Mouse (Mus musculus): Measurements from ENCODE around the gene Tunar. TPM values are rescaled to one million over a fixed set of nuclear protein-coding genes. Genes with fewer than 3 reads are reported as not detected.

Gene Tunar
- total and polyA plus RNA-seq, 2 experiments from 2014 or later: 18.3 to 29.6 TPM

GRCm38 (mm10) chr12:105382733-105383132 is 49.1 kb downstream of the Tunar start:
- WGBS: 57% methylated on average over 7 of the region's 7 CpGs
- Histone ChIP-seq H3K4me1 (ENCODE audit: insufficient read depth, low read length) (no peaks in the 10 kb centered on the region), H3K9ac (replicated peaks; ENCODE audit: low read length) (no peak overlapping the region), H3K4me3 (ENCODE audit: low read length) (no peak overlapping the region), H3K36me3 (ENCODE audit: insufficient read depth, low read length) (no peaks in the 10 kb centered on the region), H3K27me3 (ENCODE audit: insufficient read depth, low read length) (no peaks in the 10 kb centered on the region), H3K9me3 (ENCODE audit: low read length) (no peaks in the 10 kb centered on the region), H3K27ac (no peak overlapping the region), H3K4me2 (ENCODE audit: low read depth, low read length) (no peak overlapping the region)
- ATAC-seq (no peak), DNase-seq (ENCODE audit: low spot score) (no peak)
- TF ChIP-seq CTCF (IDR thresholded peaks at IDR 0.05; ENCODE audit: low read depth): no peak

- H3K4me1 ChIP-seq (ENCODE audit: insufficient read depth, low read length): 0 out of 2 replicates have a peak, but pooled peaks cover 3% of the 10 kb centered on the region
- no peak overlapping the region for H3K4me3 ChIP-seq (ENCODE audit: low read length)
- H3K4me2 ChIP-seq (ENCODE audit: low read depth, low read length): no peak overlapping the region
- no peaks in the 10 kb centered on the region for H3K27me3 ChIP-seq (ENCODE audit: insufficient read depth, low read length)
- no peaks in the 10 kb centered on the region for H3K9me3 ChIP-seq (ENCODE audit: low read length)
- 49% methylated on average over 7 of the region's 7 CpGs for WGBS
- no peak for DNase-seq (ENCODE audit: low spot score)
- H3K27ac ChIP-seq: no peak overlapping the region
- no peak overlapping the region for H3K9ac ChIP-seq (replicated peaks; ENCODE audit: low read length)
- no peak for TF ChIP-seq CTCF (IDR thresholded peaks at IDR 0.05; ENCODE audit: low read depth)
- H3K36me3 ChIP-seq (ENCODE audit: insufficient read depth, low read length): no peaks in the 10 kb centered on the region
- no peak for ATAC-seq
Observed at GRCm38 (mm10) chr12:105394671-105395070, 61.0 kb downstream of the Tunar start.

- 0 out of 2 replicates have a peak, but pooled peaks cover 3% of the 10 kb centered on the region for H3K4me1 ChIP-seq (ENCODE audit: insufficient read depth, low read length)
- no peaks in the 10 kb centered on the region for H3K9me3 ChIP-seq (ENCODE audit: low read length)
- DNase-seq (ENCODE audit: low spot score): peak; percentile 49
- 22% methylated on average over 5 of the region's 5 CpGs for WGBS
- H3K27ac ChIP-seq: no peak overlapping the region; the same call in 1 of the 2 replicates
- H3K27me3 ChIP-seq (ENCODE audit: insufficient read depth, low read length): no peaks in the 10 kb centered on the region
- peak; percentile 54 for ATAC-seq
- no peak overlapping the region for H3K4me2 ChIP-seq (ENCODE audit: low read depth, low read length)
- TF ChIP-seq CTCF (IDR thresholded peaks at IDR 0.05; ENCODE audit: low read depth): no peak
- no peak overlapping the region for H3K9ac ChIP-seq (replicated peaks; ENCODE audit: low read length)
- H3K36me3 ChIP-seq (ENCODE audit: insufficient read depth, low read length): no peaks in the 10 kb centered on the region
- no peak overlapping the region for H3K4me3 ChIP-seq (ENCODE audit: low read length)
Observed at GRCm38 (mm10) chr12:105398172-105398571, 64.5 kb downstream of the Tunar start.

- Histone ChIP-seq H3K9me3 (ENCODE audit: low read length) (no peaks in the 10 kb centered on the region), H3K4me1 (ENCODE audit: insufficient read depth, low read length) (no peaks in the 10 kb centered on the region), H3K27ac (peak overlapping the region; percentile 13; the same call in 1 of the 2 replicates), H3K4me3 (ENCODE audit: low read length) (no peak overlapping the region), H3K4me2 (ENCODE audit: low read depth, low read length) (no peak overlapping the region), H3K36me3 (ENCODE audit: insufficient read depth, low read length) (no peaks in the 10 kb centered on the region), H3K9ac (replicated peaks; ENCODE audit: low read length) (no peak overlapping the region), H3K27me3 (ENCODE audit: insufficient read depth, low read length) (no peaks in the 10 kb centered on the region)
- 45% methylated on average over 5 of the region's 5 CpGs for WGBS
- ATAC-seq: no peak
- peak; percentile 41 for DNase-seq (ENCODE audit: low spot score)
- no peak for TF ChIP-seq CTCF (IDR thresholded peaks at IDR 0.05; ENCODE audit: low read depth)
Observed at GRCm38 (mm10) chr12:105403742-105404141, 70.1 kb downstream of the Tunar start.

GRCm38 (mm10) chr12:105406008-105406407 is 72.3 kb downstream of the Tunar start:
- ATAC-seq: no peak
- no peak overlapping the region for H3K27ac ChIP-seq
- TF ChIP-seq CTCF (IDR thresholded peaks at IDR 0.05; ENCODE audit: low read depth): no peak
- no peaks in the 10 kb centered on the region for H3K36me3 ChIP-seq (ENCODE audit: insufficient read depth, low read length)
- no peaks in the 10 kb centered on the region for H3K27me3 ChIP-seq (ENCODE audit: insufficient read depth, low read length)
- no peaks in the 10 kb centered on the region for H3K9me3 ChIP-seq (ENCODE audit: low read length)
- 75% methylated on average over 6 of the region's 6 CpGs for WGBS
- no peaks in the 10 kb centered on the region for H3K4me1 ChIP-seq (ENCODE audit: insufficient read depth, low read length)
- no peak for DNase-seq (ENCODE audit: low spot score)
- H3K4me3 ChIP-seq (ENCODE audit: low read length): no peak overlapping the region
- no peak overlapping the region for H3K9ac ChIP-seq (replicated peaks; ENCODE audit: low read length)
- no peak overlapping the region for H3K4me2 ChIP-seq (ENCODE audit: low read depth, low read length)

- no peak for TF ChIP-seq CTCF (IDR thresholded peaks at IDR 0.05; ENCODE audit: low read depth)
- H3K27ac ChIP-seq: no peak overlapping the region
- DNase-seq (ENCODE audit: low spot score) (no peak), ATAC-seq (no peak)
- WGBS: 58% methylated on average over 8 of the region's 8 CpGs
- no peak overlapping the region for H3K4me2 ChIP-seq (ENCODE audit: low read depth, low read length)
- no peaks in the 10 kb centered on the region; the same call in 1 of the 2 replicates for H3K4me1 ChIP-seq (ENCODE audit: insufficient read depth, low read length)
- H3K9ac ChIP-seq (replicated peaks; ENCODE audit: low read length): no peak overlapping the region
- no peaks in the 10 kb centered on the region for H3K27me3 ChIP-seq (ENCODE audit: insufficient read depth, low read length)
- H3K9me3 ChIP-seq (ENCODE audit: low read length): no peaks in the 10 kb centered on the region
- H3K36me3 ChIP-seq (ENCODE audit: insufficient read depth, low read length): no peaks in the 10 kb centered on the region
- H3K4me3 ChIP-seq (ENCODE audit: low read length): no peak overlapping the region
Observed at GRCm38 (mm10) chr12:105413909-105414308, 80.2 kb downstream of the Tunar start.

- Histone ChIP-seq H3K4me2 (ENCODE audit: low read depth, low read length) (no peak overlapping the region), H3K4me1 (ENCODE audit: insufficient read depth, low read length) (no peaks in the 10 kb centered on the region; the same call in 1 of the 2 replicates), H3K27me3 (ENCODE audit: insufficient read depth, low read length) (no peaks in the 10 kb centered on the region), H3K36me3 (ENCODE audit: insufficient read depth, low read length) (no peaks in the 10 kb centered on the region), H3K9me3 (ENCODE audit: low read length) (no peaks in the 10 kb centered on the region), H3K4me3 (ENCODE audit: low read length) (no peak overlapping the region), H3K9ac (replicated peaks; ENCODE audit: low read length) (no peak overlapping the region), H3K27ac (no peak overlapping the region)
- TF ChIP-seq CTCF (IDR thresholded peaks at IDR 0.05; ENCODE audit: low read depth): no peak
- WGBS: 56% methylated on average over 6 of the region's 6 CpGs
- DNase-seq (ENCODE audit: low spot score) (no peak), ATAC-seq (no peak)
Observed at GRCm38 (mm10) chr12:105420476-105420875, 86.8 kb downstream of the Tunar start.
